Mouse (Mus musculus) cerebellum, adult 2 months (tissue): ENCODE results near the gene Dnajc11.

Source experiments
- CTCF ChIP-seq: fragments of 200-500 bp; IDR thresholded peaks from 2 replicates; pipeline ENCODE4 v1.5.1; 2011; ENCODE audit warnings: low read depth, mild to moderate bottlenecking, control low read depth, low read length, moderate library complexity, borderline replicate concordance; ENCODE audit not compliant: insufficient read depth
- POLR2A ChIP-seq: fragments of 200-500 bp; IDR thresholded peaks from 2 replicates; pipeline ENCODE4 v1.6.1; 2011; ENCODE audit warnings: low read length, control low read depth, borderline replicate concordance; ENCODE audit not compliant: insufficient read depth

DNA sequence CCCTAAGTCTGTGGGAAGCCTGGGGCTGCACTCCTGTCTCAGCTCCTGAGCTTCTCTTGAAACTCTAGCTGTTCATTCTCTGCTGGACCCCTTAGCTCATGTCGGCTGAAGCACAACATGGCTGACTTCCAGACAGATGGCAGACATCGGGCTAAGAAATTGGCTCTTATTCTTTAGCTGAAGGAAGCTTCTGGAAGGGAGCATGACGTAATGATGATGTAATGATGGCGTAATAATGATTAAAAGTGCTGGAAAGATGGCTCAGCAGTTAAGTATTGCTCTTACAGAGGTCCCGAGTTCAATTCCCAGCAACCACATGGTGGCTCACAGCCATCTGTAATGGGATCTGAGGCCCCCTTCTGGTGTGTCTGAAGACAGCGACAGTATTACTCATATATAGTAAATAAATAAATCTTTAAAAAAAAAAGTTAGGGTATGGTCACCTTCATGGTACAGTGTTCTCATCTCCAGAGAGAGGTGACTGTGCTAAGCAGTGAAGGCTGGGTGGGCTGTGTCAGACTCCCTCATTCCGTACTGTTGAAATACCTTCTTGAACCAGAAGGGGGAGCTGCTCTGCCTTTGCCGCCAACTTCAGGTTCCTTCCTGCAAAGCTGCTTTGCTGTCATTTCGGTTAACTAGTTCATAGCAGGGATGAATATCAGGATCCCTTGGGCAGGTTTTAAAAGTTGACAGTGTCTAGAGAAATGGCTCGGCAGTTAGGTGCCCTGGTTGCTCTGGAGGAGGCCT is 38.9 kb downstream of the Dnajc11 start:
- TF ChIP-seq CTCF (peak; percentile 69), POLR2A (no peak)
